Mouse (Mus musculus) MEL-GATA-1-ER (cell line): ENCODE measurements at regions not wholly inside any gene's neighbourhood (a gene's known extent, or its start where the extent isn't known, plus 50 kb on each side); places are given as distances from the start of the nearest gene placed in this dataset.

Experiments used
- DNase-seq: peaks from one replicate; pipeline ENCODE4 v3.0.0-alpha.2; 2012; ENCODE audit warnings: low read depth; ENCODE audit errors: extremely low read depth

DNA sequence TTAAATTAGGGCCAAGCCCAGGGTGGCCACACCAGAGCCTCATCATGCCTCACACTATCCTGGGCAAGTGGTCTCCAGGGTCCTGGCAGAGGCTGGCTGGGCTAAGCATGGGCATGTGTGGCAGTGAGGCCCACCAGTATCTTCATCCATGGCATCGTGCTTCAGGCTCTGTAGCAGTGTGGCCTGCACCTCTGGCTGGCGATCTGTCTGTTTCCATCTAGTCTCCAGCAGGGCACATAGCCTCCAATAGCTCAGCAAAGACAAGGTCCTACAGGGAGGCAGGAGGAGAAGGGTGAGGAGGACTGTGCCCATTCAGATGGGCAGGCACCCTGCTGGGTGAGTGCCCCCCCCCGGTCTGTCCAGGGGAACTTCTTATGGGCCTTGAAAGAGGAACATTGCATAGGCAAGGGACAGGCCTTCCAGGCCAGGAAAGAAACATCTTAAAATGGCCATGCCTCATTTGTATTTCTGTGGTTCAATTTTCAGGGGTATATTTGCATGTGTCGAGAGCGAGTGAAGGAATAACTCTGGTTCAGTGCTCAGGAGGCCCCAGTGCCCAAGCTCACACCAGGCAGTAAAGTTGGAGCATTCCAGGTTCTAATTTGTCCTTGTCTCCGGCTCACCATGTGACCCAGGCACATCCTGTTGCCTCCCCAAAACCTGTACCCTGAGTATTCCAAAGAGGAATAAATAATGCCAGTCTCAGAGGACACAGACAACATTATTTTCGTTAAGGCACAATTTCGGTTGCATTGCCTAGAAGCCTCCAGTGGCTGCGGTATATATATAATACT is 60.4 kb upstream of the Ppara start:
- no peak for DNase-seq

DNA sequence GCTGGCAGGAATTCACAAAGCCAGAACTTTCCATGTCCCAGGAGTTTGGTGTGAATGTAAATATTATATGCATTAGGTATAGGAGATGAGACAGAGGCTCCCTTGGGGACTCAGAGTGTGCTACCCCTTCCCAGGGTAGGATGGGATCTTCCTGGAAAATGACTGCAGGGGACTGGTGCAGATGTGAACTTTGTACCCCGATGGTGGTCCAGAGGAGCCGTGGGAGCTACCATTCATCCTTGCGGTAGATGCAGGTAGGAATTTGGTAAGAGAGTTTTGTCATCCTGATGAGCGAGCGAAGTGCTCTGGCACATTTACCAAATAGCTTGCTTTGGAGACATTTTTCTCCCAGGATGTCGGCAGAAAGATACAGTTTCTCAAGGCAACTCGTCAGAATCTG is 59.7 kb upstream of the Ppara start:
- DNase-seq, result no peak

- no peak for DNase-seq
Measured at GRCm38 (mm10) chr15:85675736-85676135, 59.0 kb upstream of the Ppara start.

DNA sequence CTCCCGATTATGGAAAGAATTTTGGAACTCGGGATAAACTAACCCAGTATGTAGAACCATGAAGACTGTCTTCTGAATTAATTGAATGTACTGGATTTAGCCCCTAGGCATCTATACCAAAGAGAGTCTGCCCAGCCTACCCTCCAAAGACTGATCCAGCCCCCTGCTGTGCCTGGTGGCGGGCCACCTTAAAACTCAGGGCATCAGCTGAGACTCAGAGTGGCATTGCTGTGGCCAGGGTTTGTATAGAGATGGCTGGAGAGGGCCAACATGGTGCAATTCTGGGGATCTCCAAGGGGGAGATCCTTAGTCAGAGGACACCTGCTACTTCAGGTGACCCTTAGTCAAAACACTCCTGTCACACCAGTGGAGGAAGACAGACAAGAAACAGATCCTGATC is 58.6 kb upstream of the Ppara start:
- no peak for DNase-seq

DNA sequence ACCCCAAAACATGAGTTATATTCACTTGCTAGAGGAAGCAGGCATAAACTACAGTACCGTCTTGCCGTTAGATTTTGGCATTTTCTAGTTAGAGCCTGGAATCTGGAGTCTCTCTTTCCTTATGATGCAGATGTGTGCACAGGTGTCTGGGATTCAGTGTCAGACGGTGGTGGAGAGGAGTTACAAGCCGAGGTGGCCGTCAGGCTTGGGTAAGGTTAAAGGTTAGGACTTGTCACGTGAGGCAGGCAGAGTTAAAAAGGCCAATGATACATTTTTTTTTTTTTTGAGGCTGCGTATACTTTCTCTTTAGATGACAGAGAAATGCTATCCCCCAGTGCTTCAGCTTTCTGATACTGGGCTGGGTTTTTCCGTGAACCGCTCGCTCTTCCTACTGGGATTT is 57.9 kb upstream of the Ppara start:
- DNase-seq, result no peak

GRCm38 (mm10) chr15:85677381-85677780 is 57.4 kb upstream of the Ppara start:
- DNase-seq, result no peak

GRCm38 (mm10) chr15:85677855-85678254 is 56.9 kb upstream of the Ppara start:
- DNase-seq, result no peak

GRCm38 (mm10) chr15:85678351-85678895 is 56.4 kb upstream of the Ppara start:
- DNase-seq, result no peak

- DNase-seq, result no peak
Measured at GRCm38 (mm10) chr15:85678981-85679708, 55.6 kb upstream of the Ppara start.

DNA sequence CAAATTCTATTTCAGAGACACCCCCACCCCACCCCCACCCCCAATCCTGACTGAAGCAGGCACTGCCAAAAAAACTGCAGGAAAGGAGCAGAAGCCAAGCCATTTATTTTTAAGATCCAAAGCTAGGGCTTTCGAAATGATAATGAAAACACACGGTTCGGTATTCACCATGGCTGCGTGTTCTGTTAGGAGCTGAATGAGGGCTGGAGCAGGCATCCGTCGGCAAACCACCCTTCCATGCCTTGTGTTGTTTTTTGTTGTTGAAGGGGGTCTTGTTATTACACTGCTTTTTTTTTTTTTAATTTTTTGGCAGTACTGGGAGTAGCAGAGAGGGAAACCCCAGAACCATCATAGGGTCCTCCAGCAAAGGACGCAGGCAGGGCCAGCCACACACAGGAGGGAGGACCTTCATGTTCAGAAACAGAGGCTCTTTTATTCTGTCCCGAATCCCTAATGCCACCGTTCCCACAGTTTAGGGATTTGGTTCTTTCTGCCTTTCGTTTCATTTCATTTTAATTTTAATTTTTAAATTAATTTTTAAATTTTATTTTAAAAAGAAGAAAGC is 54.8 kb upstream of the Ppara start:
- DNase-seq, result no peak

- DNase-seq, result no peak
Measured at GRCm38 (mm10) chr15:85680460-85681224, 54.1 kb upstream of the Ppara start.

GRCm38 (mm10) chr15:85682116-85682515 is 52.7 kb upstream of the Ppara start:
- DNase-seq, result no peak

GRCm38 (mm10) chr15:85682780-85683179 is 52.0 kb upstream of the Ppara start:
- no peak for DNase-seq

- no peak for DNase-seq
Measured at GRCm38 (mm10) chr15:85683271-85683670, 51.5 kb upstream of the Ppara start.

- DNase-seq, result no peak
Measured at GRCm38 (mm10) chr15:85683716-85684115, 51.1 kb upstream of the Ppara start.

DNA sequence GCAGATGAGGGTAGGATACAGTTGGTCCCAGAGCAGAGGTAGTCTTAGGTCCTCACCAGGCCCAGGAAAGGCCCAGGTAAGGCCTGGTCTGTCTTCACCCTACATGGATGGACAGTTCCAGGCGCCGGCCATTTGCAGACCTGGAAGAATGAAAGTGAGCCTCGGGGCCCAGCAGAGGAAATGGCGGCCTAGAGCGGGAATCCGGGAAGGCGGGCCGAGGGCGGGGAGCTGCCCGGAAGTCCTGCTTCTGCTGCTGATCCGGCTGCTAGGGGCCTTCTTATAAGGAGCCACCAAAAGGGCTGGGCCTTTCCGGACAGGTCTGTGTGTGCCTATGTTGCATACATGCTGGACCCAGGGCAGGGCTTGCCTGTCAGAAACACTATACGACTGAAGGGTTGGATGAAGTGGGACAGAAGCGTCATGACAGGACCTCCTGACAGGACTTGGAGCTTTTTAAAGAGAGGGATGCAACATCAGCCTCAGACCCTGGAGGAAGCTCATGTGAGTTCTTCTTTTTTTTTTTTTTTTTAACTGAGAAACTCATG is 50.5 kb upstream of the Ppara start:
- DNase-seq, result no peak

GRCm38 (mm10) chr15:85684875-85685274 is 49.9 kb upstream of the Ppara start:
- DNase-seq, result no peak
